Mouse (Mus musculus): ENCODE results near the gene Hnrnpab.

The Hnrnpab gene

DNA sequence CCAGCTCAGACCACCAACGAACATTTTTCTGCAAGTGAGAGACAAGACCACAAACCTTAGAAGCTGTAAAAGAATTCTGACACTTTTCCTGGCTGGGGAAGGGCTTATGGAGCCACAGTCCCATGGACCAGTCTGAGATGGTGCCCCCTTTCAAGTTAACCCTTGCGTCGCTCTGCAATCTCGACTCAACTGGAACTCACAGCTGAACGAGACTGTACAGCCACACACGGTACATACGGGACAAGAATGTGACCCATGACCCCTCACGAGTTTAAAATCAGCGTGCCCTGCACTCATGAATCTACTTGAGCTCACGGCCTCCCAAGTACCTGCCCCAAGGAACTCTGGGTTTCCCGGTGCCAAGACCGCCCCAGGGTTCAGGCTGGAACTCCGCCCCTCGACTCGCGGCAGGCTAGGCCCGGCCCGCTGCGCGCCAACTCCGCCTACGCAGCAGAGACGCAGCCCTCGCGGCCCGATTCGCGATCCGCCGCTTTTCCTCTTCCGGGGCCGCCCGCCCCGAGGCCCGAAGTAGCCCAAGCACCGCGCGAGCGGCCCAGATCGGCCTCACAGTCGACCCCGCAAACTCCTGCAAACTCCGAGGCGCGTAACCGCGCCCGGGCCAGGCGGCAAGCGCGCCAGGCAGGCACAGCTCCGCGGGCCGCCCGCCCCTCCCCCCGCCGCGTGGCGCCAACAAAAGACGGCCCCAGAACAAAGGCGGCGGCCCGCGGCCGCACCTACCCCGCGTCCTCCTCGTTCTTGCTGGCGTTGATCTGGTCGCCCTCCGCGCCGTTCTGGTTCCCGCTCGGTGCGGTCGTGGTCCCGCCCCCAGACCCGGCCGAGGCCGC is 823 bp downstream of the Hnrnpab start:
- DNase-seq (ENCODE audit: low read depth) = peak; percentile 92

DNA sequence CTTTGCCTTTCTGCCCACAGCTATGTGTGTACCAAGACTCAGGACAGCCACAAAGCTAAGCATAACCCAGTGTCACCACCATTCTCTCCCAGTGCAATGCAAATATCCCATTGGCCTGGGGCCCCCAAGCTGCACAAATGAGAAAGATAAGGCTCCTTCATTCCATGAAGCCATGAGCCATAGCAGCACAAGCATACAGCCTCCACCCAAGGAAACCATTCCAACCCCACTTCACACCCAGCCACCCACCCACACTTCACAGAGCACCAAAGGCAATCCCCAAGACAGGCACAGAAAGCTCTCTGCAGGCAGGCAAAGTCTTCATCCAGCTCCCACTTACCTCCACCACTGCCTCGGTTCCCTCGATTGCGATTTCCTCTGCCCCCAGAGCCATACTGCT is 4.4 kb downstream of the Hnrnpab start:
- no peak for DNase-seq (ENCODE audit: low read depth)

DNA sequence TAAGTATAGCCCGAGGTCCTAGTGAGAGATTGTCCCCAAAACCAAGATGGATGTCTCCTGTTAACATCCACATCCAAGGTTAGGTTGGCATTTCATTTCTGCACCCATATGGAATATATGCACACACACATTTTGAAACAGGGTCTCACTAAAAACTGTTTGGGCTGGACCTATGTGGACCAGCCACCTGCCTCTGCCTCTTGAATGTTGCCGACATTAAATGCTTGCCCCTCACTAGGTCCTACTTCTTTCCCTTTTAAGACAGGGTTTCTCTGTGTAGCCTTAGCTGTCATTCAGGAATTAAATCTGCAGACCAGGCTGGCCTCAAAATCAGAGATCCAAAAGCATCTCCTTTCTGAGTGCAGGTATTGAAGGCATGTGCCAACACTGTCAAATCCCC is 9.1 kb downstream of the Hnrnpab start:
- no peak for DNase-seq (ENCODE audit: low read depth)

DNA sequence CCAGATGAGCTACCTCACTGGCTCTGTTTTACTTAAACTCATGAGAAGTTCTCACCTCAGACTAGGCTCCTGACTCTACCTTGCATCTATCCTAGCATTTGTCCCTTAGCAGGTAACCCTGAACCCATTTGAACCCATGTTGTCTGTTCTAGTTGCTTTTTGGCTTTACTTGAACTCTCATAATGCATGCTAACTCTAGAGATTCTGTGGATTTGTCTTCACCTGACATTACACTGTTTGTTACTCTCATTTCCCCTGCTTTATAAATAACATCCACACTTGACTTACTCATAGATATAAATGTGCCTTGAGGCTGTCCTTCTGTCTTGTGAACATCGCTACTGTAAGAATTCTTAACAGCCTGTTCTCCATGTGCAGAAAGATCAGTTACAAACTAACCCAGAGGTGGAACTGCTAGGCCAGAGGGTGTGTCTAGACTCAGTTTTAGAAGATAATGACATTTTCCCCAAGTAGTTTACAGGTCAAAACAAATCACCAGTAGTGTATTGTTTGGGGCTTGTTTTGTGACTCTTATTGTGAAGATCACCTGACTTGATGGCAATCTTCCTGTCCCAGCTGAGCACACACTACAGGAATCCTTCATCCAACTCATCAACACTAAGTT is 11.1 kb downstream of the Hnrnpab start:
- no peak for DNase-seq (ENCODE audit: low read depth)

DNA sequence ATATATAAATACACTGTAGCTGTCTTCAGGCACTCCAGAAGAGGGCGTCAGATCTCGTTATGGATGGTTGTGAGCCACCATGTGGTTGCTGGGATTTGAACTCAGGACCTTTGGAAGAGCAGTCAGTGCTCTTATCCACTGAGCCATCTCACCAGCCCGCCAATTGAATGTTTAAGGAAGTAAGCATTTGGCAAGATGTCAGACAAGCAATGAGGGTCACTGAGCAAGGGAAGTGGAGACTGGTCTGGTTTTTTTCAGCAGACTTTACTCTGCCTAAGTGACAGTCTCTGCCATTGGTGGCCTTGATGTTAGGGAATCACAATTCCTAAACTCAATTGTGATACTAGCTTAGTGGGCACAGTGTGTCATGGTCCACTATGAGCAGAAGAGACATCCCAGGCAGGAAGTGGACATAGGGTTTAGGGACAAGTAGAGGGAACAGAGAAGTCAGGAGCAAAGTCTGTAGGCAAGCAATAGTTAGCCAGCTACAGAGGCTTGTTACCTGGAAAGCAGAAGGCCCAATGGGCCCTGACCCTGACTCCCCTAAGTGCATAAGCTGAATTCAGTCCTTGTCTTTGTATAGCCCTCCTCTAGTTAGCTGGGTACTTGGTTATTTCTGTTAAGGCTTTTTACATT is 11.8 kb downstream of the Hnrnpab start:
- DNase-seq (ENCODE audit: low read depth) = no peak

DNA sequence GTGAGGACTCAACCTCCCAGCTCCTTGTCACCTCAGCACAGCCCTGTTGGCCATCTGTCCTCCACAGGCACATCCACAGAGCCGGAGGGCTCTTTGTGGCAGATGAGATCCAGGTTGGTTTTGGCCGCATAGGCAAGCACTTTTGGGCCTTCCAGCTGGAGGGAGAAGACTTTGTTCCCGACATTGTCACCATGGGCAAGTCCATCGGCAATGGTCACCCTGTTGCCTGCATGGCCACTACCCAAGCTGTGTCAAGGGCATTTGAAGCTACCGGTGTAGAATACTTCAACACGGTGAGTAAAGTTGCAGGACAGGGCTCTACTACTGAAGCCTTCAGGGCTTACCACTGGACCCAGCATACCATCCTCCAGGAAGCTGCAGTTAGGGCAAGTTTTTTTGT is 12.8 kb downstream of the Hnrnpab start:
- DNase-seq (ENCODE audit: low read depth) = no peak

DNA sequence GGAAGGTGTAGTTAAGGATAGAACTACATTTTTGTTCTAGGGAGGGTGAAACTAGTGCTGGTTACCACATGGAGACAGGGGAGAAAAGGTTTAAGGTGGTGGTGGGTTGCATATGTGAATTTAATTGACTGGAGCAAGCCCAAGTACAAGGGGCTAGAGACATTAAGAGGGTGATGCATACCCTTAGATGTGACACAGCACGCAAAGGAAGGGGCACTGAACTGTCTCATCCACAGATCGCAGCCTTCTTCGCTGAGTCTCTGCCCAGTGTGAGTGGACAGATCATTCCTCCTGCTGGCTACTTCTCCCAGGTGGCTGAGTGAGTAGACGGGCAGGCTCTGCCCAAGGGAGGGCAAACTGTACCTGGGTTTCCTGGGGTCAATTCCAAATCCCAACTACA is 13.3 kb downstream of the Hnrnpab start:
- no peak for DNase-seq (ENCODE audit: low read depth)

DNA sequence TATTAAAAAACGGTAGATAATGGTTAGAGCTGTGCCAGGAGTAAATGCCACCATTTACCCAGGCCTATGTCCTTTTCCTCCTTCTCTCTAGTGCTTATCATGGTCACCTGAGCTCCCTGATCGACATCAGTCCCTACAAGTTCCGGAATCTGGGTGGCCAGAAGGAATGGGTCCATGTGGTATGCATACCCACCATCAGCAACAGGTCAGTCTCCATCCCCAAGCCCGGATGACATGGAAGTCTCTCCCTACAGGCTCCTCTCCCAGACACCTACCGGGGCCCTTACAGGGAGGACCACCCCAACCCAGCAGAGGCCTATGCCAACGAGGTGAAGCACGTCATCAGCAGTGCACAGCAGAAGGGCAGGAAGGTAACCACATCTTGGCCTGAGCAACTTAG is 14.7 kb downstream of the Hnrnpab start:
- DNase-seq (ENCODE audit: low read depth) = no peak

DNA sequence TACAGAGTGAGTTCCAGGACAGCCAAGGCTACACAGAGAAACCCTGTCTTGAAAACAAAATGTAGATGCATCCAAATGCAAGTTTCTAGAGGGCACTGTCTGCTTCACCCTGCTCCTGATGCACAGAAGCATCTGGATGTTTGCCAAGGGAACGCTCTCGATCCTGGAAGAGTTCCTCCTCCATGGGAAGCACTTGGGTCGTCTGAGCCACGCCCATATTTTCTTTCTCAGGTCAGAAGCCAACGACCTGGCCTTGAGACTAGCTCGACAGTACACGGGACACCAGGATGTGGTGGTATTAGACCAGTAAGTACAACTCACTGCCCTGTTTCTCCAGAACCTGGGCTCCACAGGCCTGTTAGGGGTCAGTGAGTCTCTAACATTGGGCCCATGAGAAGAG is 15.5 kb downstream of the Hnrnpab start:
- DNase-seq (ENCODE audit: low read depth) = no peak

DNA sequence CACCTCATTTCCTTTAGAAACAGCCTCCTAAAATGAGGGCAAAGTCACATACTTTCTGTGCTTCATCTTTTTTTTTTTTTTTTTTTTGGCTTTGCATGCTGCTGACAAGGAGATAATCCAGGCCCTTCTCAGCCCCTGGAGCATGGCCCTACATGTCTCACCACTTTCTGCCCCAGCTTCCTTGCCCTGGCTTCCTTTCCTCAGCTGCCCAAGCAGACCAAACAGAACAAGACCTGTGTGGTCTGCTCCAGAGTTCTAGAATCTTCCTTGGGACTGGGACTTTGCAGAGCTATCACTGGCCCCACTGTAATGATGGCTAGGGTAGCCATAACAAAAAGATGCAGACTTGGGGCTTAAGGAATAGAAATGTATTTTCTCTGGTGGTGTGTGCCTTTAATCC is 16.6 kb downstream of the Hnrnpab start:
- no peak for DNase-seq (ENCODE audit: low read depth)

DNA sequence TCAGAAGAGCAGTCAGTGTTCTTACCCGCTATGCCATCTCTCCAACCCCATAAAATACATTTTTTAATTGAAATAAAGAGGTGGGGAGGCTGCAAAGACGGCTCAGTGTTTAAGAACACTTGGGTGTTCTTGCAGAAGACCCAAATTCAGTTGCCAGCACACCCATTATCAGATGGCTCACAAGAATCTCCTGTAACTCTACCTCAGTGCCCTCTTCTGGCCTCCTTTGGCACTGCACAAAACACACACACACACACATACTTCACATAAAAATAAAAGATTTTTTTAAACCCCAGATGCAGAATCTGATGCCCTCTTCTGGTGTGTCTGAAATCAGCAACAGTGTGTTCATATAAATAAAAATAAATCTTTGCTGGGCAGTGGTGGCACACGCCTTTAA is 17.8 kb downstream of the Hnrnpab start:
- no peak for DNase-seq (ENCODE audit: low read depth)

DNA sequence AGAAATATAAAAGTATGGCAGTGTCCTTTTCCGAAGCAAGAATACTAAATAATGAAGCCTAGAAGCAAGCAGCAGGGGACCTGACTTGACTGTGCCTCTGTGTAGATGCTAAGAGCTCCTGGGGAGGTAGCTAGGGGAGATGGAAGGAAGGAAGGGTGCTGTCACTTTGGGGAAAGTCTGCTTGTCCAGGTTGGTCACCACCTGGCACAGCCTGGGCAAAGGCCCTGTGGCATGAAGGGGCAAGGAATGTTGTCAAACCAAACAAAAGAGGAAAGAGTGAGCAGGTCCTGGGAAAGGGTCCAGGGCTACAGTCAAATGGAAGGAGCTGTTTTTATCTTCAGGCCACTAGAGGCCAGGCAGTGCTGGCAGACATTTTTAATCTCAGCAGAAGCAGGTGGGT is 19.6 kb downstream of the Hnrnpab start:
- peak; percentile 23 for DNase-seq (ENCODE audit: low read depth)

DNA sequence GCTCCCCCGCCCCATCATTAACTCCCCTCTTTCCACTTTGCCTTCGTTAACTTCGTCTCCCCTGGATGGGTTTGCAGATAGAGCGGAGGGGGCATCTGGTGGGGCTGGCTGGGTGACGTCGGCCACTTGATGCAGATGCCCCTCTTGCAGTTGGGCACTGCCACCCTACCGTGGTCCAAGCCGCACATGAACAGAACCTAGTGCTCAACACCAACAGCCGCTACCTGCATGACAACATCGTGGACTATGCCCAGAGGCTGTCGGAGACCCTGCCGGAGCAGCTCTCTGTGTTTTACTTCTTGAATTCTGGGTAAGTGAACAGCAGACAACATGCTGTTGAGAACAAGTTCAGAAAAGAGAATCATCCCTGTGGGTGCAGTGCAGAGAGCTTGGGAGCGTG is 20.2 kb downstream of the Hnrnpab start:
- DNase-seq (ENCODE audit: low read depth) = no peak

DNA sequence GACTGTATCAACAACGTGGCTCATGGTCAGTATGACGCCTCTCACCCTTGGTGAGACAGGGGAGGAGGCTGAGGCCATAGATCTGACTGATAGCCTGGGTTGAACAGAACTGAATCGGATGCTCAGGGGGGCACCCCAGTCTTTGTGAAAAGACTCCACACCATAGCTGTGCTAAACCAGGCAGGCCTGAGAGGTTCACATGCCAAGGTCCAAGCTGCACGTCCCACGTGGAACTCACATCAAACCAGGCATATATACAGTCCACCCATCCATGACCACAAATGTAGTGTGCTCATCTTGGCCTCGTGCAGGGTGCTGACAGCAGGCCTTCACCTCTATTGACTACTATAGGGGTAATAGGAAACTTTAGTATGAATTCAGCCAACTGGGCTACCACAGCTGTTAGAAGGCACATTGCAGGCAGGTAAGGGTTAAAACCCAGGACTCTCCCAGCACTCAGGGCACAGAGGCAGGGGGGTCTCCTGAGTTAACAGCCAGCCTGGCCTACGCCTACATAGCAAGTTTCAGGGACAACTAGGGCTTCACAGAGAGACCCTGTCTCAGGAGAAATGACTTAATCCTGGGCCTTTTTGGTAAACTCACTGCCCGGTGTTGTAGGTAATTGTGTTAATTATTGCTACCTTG is 20.9 kb downstream of the Hnrnpab start:
- DNase-seq (ENCODE audit: low read depth) = peak; percentile 46

DNA sequence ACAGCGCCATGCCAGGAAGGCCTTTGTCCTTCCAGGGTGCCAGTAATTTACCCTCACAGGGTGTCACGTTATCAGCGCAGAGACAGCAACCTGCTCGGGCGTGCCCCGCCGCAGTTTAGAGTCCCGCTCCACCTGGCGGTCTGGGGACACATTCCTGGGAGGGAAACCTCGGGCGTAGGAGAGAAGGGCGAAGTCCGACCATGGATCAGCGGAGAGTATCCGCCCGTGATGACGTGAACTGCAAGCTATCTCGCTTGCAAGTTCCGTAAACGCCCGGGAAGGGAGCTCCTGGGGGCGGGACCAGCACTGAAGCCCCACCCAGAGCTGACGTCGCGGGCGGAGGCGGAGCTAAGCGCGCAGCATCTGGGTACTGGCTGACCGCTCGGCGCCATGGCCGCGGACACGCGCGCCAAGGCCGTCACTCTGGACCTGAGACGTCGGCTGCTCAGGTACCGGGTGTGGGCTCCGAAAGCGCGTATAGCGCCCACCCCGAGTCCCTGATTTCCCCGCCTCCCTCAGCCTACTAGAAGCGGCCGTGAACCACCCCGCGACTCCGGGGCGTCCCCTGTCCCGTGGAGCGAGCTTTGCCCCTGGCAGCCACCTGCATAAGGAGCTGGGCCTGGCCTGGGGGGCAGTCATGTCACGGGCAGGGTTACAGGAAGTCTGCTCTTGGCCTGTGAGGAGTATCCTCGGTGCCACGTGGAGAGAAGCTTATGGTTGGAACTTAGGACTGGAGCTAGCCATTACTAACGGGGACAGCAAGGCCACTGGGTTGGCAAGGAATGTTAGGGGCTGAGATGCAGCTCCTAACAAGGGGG is 22.0 kb downstream of the Hnrnpab start, which contains the start of gene Phykpl:
Phykpl (plus strand) TSS at position 327 of the 818 bp plus-strand sequence.
- peak; percentile 97 for DNase-seq (ENCODE audit: low read depth)

DNA sequence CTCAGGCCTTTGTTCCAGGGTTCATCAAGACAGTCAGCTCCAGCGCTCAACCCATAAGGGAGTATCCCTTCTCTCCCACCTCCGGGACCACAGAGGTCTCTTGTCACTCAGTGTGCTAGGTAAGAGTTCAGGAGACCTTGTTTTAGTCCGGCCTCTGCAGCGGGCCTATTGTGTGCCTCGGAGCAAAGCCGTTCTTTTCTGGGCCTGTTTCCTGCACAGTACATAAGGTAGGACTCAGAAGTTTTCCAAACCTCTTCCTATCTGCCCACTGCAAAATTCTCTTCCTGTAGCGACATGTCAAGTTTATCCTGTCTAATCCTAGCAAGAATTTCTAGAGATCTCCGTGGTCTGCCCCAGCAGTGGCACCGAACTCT is 22.6 kb downstream of the Hnrnpab start:
- DNase-seq (ENCODE audit: low read depth) = no peak

DNA sequence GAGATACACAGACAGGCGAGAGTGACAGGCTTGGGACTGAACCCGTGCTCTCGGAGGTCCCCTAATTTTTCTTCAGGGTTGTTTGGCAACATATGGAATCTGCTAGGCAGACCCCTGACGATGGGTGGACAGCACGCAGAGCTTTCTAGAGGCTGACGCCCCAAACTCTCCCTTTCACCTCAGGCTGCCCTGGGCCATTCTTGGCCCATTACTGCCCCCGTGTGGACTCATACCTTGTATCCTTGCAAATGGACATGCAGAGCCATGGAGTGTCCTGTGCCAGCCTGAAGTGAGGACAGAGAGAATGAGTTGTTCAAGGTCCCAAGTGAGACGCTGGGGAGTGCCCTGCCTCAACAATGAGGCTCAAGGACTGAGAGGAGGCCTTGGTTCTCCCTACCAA is 23.9 kb downstream of the Hnrnpab start:
- peak; percentile 85 for DNase-seq (ENCODE audit: low read depth)

DNA sequence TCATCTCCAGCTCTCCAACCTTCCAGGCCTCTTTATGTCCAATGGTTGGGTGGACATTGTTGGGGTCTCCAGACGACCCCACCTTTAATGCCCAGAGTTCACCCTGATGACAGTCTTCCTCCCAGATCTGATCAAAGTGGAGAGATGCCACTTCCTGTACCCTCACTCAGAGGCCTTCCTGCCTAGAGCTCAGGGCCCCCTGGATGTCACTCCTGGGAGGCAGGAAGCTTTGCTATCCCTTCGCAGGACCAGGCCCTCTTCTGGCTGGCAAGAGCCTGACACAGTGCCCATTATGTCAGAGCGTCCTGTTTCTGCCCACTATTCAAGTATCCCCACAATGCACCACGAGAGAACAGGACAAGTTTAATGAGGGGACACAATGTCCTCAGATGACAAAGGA is 27.6 kb downstream of the Hnrnpab start:
- DNase-seq (ENCODE audit: low read depth) = peak; percentile 37

DNA sequence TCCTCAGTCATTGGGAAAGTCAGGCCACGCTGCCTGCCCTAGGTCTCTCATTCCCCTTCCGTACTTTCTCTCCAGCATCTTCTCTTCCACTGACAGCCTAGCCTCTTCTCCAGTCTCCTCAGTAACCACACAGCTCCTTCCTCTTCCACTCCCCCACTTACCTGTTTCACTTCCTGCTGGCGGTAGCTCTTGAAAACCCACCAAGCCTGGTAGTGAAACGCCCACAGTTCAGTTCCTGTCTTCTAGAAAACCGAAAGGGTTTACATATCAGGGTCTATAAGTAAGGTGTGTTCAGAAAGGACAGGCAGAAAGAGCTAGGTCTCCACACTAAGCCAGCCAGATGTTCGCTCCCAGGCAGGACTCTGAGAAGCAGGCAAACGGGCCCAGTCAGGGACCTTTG is 29.1 kb downstream of the Hnrnpab start:
- peak; percentile 79 for DNase-seq (ENCODE audit: low read depth)

DNA sequence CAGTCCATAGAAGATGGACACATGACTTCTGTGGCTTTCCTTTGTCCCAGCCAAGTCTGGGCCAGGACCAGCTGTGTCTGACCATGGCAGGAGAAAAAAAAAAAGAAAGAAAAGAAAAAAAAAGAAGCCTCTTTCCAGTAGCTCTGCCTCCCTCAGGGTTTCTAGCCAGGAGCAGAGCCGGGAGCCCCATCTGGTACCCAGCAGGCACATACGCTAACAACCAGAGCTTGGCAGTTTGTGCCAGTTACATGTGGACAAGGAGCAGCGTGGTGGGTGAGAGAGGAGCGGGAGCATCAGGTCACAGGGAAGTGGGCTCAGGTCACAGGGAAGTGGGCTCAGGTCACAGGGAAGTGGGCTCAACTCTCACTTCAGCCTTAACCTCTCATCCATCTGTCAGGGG is 30.2 kb downstream of the Hnrnpab start:
- no peak for DNase-seq (ENCODE audit: low read depth)

DNA sequence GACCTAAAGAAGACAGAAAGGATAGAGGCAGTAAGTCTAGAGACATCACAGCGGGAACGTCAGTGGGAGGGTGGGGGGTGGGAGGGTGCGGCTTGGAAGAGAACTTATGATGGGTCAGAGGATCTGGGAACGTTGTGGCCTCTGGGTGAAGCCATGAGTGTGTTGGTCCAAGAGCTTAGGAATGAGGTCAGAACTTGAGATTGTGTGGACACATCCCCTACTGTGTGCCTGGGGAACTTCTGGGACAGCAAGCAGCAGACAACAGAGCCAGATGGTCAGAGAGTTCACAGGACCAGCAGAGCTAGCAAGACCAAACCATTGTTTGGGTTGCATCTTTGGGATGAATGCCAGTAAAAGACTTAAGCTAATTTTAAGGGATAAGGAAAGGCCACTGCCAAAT is 37.8 kb downstream of the Hnrnpab start:
- no peak for DNase-seq (ENCODE audit: low read depth)

DNA sequence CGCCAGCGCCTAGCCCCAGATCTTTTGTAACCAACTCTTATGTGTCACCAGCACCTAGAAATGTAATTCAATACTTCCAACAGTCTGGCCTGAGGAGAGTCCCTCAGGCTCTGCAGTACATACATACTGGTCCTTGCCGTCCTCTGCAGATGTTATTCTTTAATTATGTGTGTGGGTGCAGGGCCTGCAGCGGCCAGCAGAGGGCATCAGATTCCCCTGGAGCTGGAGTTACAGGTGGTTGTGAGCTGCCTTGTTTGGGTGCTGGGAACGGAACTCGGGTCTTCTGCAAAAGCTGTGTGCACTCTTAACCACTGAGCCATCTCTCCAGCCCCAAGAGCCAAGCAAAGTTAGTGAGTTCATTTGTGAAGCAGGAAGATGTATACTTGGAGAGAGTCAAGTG is 40.7 kb downstream of the Hnrnpab start:
- DNase-seq (ENCODE audit: low read depth) = peak; percentile 40

Data from induced T-regulatory cell, adult 2 months (primary cell).